Mouse (Mus musculus) cortical plate, adult 2 months (tissue): ENCODE measurements around the gene Arhgap32.

Experiments
- CTCF ChIP-seq: fragments of 200-500 bp; IDR thresholded peaks from 2 replicates; pipeline ENCODE4 v1.5.1; 2011; ENCODE audit warnings: mild to moderate bottlenecking, control low read depth, low read length; ENCODE audit not compliant: insufficient read depth; ENCODE audit errors: extremely low read depth
- POLR2A ChIP-seq: fragments of 200-500 bp; IDR thresholded peaks from 2 replicates; pipeline ENCODE4 v1.6.1; 2011; ENCODE audit warnings: mild to moderate bottlenecking, low read length, control low read depth; ENCODE audit not compliant: insufficient read depth; ENCODE audit errors: extremely low read depth

DNA sequence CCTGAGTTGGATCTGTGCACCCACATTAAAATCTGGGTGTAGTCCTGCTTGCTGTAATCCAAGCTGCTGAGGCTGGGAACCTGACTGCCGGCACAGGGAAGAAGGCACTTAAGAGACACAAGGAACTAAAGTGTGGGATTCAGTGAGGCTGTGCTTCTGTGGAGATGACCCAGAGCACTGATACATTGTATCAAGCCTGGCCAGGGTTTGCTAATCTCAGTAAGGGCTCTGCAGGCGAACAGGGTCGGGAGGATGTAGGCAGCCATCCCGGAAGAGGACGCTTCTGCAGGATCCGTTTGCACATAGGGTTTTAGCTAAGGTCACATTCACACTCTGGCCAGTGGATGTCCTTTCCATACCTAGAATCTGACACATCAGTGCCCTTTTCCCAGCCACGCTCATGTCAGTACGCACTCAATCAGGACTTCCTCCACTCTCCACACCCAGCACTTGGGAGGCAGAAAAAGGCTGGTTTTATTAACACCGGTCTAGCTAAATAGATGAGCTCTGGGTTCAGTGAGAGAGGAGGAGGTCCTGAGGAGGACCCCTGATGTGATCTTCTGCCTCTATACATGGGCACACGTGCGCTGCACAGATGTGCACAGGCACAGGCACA lies 20.9 kb downstream of the Arhgap32 start:
- TF ChIP-seq POLR2A (no peak), CTCF (no peak)
